Mouse (Mus musculus) C2C12 (cell line): ENCODE measurements around the gene Atp6v1g1.

Experiments used
- CTCF ChIP-seq: IDR thresholded peaks from one replicate; pipeline ENCODE4 v1.5.1; 2011; ENCODE audit not compliant: control insufficient read depth, insufficient read depth, insufficient read length
- MAX ChIP-seq: IDR thresholded peaks from one replicate; pipeline ENCODE4 v1.6.1; 2011; ENCODE audit warnings: mild to moderate bottlenecking, control low read depth
- MYOD1 ChIP-seq: IDR thresholded peaks from one replicate; pipeline ENCODE4 v1.6.1; 2011; ENCODE audit warnings: low read depth; ENCODE audit not compliant: control insufficient read depth, insufficient read length
- MYOG ChIP-seq: IDR thresholded peaks from one replicate; pipeline ENCODE4 v1.6.1; 2011; ENCODE audit not compliant: control insufficient read depth, insufficient read length; ENCODE audit errors: extremely low read depth

DNA sequence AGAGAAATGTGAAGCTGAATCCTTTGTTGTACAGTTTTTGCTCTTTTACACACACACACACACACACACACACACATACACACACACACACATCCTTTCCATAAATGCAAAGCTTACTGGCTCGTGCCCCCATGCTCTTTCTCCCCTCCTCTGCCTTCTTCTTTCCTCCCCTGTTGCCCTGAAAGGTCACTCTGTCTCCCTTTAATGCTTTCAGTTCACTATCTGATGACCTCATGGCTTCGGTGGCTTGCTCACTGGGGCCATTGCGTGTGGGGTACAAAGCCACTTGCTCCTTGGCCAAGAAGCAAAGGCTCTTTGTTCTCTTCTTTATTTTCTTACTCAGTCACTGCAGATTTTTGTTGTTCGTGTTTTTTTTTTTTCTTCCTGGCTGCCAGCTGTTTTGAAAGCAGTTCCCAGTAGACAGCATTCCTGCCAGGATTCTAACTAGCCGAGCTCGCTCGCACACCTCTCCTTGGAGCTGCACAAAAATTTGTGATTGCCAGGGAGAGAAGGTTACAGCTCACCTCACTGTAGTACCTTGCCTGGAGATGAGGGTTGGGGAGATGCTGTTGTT, 25.7 kb downstream of the Atp6v1g1 start:
- TF ChIP-seq CTCF (no peak), MYOG (no peak), MAX (no peak), MYOD1 (no peak)
